Mouse (Mus musculus) heart, adult 2 months (tissue): ENCODE results near the gene Ucn3. TPM values are rescaled to one million over a fixed set of nuclear protein-coding genes. Genes with fewer than 3 reads are reported as not detected.

ENCODE experiments used
- DNase-seq, 2 experiments: peaks; one replicate each; pipeline ENCODE4 v3.0.0; 2021
- H3K27ac ChIP-seq: fragments of 200-600 bp; 2 replicates; pipeline ENCODE4 v1.8.1; 2022
- H3K27me3 ChIP-seq: fragments of 200-500 bp; 2 replicates; pipeline ENCODE4 v1.6.1; 2012; ENCODE audit warnings: mild to moderate bottlenecking, low read length, inconsistent platforms, mixed read lengths; ENCODE audit not compliant: control insufficient read depth, insufficient read depth
- H3K36me3 ChIP-seq: fragments of 200-500 bp; 2 replicates; pipeline ENCODE4 v1.6.1; 2012; ENCODE audit warnings: low read length, inconsistent platforms; ENCODE audit not compliant: control insufficient read depth, insufficient read depth
- H3K4me1 ChIP-seq: fragments of 200-500 bp; 2 replicates; pipeline ENCODE4 v1.6.1; 2011; ENCODE audit warnings: low read length; ENCODE audit not compliant: control insufficient read depth, insufficient read depth
- H3K4me3 ChIP-seq: fragments of 200-600 bp; 2 replicates; pipeline ENCODE4 v1.8.1; 2022
- H3K79me2 ChIP-seq: fragments of 200-500 bp; replicated peaks from 2 replicates; pipeline ENCODE4 v1.6.1; 2012; ENCODE audit warnings: mild to moderate bottlenecking, inconsistent platforms, low read length, moderate library complexity, mixed read lengths; ENCODE audit not compliant: control insufficient read depth, insufficient read depth
- H3K9ac ChIP-seq: fragments of 200-500 bp; 2 replicates; pipeline ENCODE4 v1.6.1; 2012; ENCODE audit warnings: low read depth, mild to moderate bottlenecking, control low read depth, inconsistent platforms, low read length, mixed read lengths
- CTCF ChIP-seq: fragments of 200-600 bp; IDR thresholded peaks from 2 replicates; pipeline ENCODE4 v1.8.1; 2022; ENCODE audit warnings: antibody characterized with exemption, mild to moderate bottlenecking, moderate library complexity
- EP300 ChIP-seq: fragments of 200-500 bp; IDR thresholded peaks from 2 replicates; pipeline ENCODE4 v1.6.1; 2011; ENCODE audit warnings: low read depth, low read length, control low read depth; ENCODE audit not compliant: insufficient read depth
- POLR2A ChIP-seq: fragments of 200-500 bp; IDR thresholded peaks from 2 replicates; pipeline ENCODE4 v1.6.1; 2011; ENCODE audit warnings: mild to moderate bottlenecking, low read depth, low read length, control low read depth; ENCODE audit not compliant: insufficient read depth
- WGBS: fragments of 180-500 bp; shearing (Covaris S2); methylation state at CpG from one replicate; pipeline ENCODE4 v1.1.7; 2018; 5-methylcytosine and 5-hydroxymethylcytosine counted together
- intact Hi-C: fragments of 180-260 bp; cut with DNase I; formaldehyde crosslinking; loops from one replicate; pipeline ENCODE4 v1.15.1; 2025
- microRNA-seq, 2 experiments: library from miRNA; unstranded; fragments of <30 nt; microRNA quantifications; one replicate each; pipeline ENCODE4 v1.2.0; 2021
- polyA plus RNA-seq: library from polyadenylated mRNA; depleted of rRNA; stranded (reverse); fragments of >200 nt; gene quantifications from 2 replicates; pipeline ENCODE4 v1.2.3, GENCODE M21; 2012; rRNA removed
- total RNA-seq, 2 experiments: library from RNA; stranded (reverse); gene quantifications; 2 replicates each; pipeline ENCODE4 v1.2.3; 2021

The Ucn3 gene
- total and polyA plus RNA-seq, 3 experiments = not detected

- Histone ChIP-seq H3K4me1 (no peaks in the 10 kb centered on the region; the same call in 1 of the 2 replicates), H3K27ac (peak overlapping the region; percentile 83)
- 60% methylated on average over 8 of the region's 8 CpGs for WGBS
Measured at GRCm38 (mm10) chr13:3891479-3892087, 53.6 kb downstream of the Ucn3 start.

More at GRCm38 (mm10) chr13:3891479-3892087, 53.6 kb downstream of the Ucn3 start:
- TF ChIP-seq CTCF = no peak
- no peak for TF ChIP-seq POLR2A
- no peak for TF ChIP-seq EP300
- DNase-seq = no peak
- Histone ChIP-seq H3K79me2 (no peaks in the 10 kb centered on the region; the same call in 1 of the 2 replicates), H3K9ac (peak overlapping the region; percentile 51; the same call in 1 of the 2 replicates), H3K4me3 (peak overlapping the region; percentile 82), H3K27me3 (no peaks in the 10 kb centered on the region), H3K36me3 (0 out of 2 replicates have a peak, but pooled peaks cover 2% of the 10 kb centered on the region)
- intact Hi-C loops = loop anchor here (5.0 to 10.0 kb wide), 4 partner anchors 144 to 487 kb away; no protein-coding TSS in a partner anchor

Small RNA genes lying within 50 kb of the gene (microRNA-seq; reads per million reads assigned to microRNA genes)
- 0 reads per million in 2 experiments for gene Gm22460

Other genes with a start within 250 kb of the Ucn3 start
- gene Calml3, start 141.0 kb downstream of the Ucn3 start, total RNA-seq = not detected
- 2.7 TPM in 1 of 2 replicates, not detected in the other for gene Calml3, start 141.0 kb downstream of the Ucn3 start, polyA plus RNA-seq
- gene Calm4, start 107.6 kb downstream of the Ucn3 start, total RNA-seq = not detected
- not detected in 2 replicates for gene Calm4, start 107.6 kb downstream of the Ucn3 start, polyA plus RNA-seq
- not detected for gene Calm5, start 91.2 kb downstream of the Ucn3 start, total RNA-seq
- gene Calm5, start 91.2 kb downstream of the Ucn3 start, polyA plus RNA-seq = not detected in 2 replicates
- 10 to 100 TPM; 16.6 to 18.8 TPM for gene Net1, start 27.1 kb downstream of the Ucn3 start, total RNA-seq
- 6.4 TPM in 2 replicates for gene Net1, start 27.1 kb downstream of the Ucn3 start, polyA plus RNA-seq
- not detected for gene Tubal3, start 27.1 kb downstream of the Ucn3 start, total RNA-seq
- gene Tubal3, start 27.1 kb downstream of the Ucn3 start, polyA plus RNA-seq = not detected in 2 replicates
- 1 to 10 TPM; 5.6 to 6.6 TPM for gene Akr1c14, start 103.7 kb upstream of the Ucn3 start, total RNA-seq
- gene Akr1c14, start 103.7 kb upstream of the Ucn3 start, polyA plus RNA-seq = 2.2 and 6.0 TPM in 2 replicates
- not detected for gene Akr1c18, start 205.3 kb upstream of the Ucn3 start, total RNA-seq
- gene Akr1c18, start 205.3 kb upstream of the Ucn3 start, polyA plus RNA-seq = 0.78 TPM in 1 of 2 replicates, not detected in the other
- 1 to 10 TPM; 1.0 to 1.5 TPM for gene Akr1c13, start 245.8 kb upstream of the Ucn3 start, total RNA-seq
- 1.0 and 1.1 TPM in 2 replicates for gene Akr1c13, start 245.8 kb upstream of the Ucn3 start, polyA plus RNA-seq